Mouse (Mus musculus): ENCODE data around the gene Arsk.

The Arsk gene

DNA sequence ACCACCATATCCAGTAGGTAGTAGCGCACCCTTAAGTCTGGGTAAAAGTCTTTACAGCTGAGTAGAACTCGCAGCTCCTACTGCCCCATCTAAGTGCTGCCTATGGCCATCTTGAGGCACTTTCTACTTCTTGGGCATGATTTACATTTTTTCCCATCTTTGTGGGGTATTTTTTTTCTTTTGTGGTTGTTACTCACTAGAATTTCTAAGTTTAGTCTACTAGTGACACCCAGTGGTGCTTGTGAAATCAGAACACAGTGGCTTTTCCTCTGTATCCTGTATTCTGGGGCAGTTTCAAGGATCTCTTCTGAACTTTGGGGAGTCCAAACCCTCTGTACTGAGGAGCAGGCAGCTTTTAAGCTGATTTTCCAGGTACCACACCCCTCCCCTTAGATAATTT lies 76.7 kb downstream of the Arsk start:
- DNase-seq, result no peak

GRCm38 (mm10) chr13:76018844-76019400 lies 79.5 kb downstream of the Arsk start:
- DNase-seq, result no peak

GRCm38 (mm10) chr13:76017974-76018843 lies 80.3 kb downstream of the Arsk start, which contains the start of gene Rfesd:
Gene Rfesd (minus strand): TSS chr13:76018719.
- peak; percentile 97 for DNase-seq

GRCm38 (mm10) chr13:76017465-76017864 lies 81.0 kb downstream of the Arsk start:
- DNase-seq, result no peak

DNA sequence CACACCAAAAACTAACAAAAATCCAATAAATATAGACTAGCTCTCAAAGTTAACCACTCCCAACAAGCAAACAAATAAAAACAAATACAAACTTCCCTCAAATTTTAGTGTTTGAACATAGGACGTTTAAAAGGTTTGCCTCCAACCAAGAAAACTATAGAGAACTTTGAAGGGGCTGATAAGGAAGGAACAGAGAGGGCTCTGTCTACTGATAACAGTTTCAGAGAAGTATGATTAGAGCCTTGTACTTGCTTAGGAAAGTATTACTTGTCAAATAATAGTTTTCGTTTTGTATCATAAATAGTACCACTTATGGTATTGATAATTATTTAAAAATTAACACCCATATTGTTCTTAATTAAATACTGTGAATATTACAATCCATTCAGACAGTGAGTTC lies 83.9 kb downstream of the Arsk start:
- no peak for DNase-seq

All from lung, adult 18-20 months (tissue).